Mouse (Mus musculus) kidney, adult 2 months (tissue): ENCODE results near the gene C1s1. TPM values are rescaled to one million over a fixed set of nuclear protein-coding genes. Genes with fewer than 3 reads are reported as not detected.
"Not testable (repeated sequence)": the region's sequence is repeated elsewhere in the genome, so short reads cannot be mapped to it uniquely, and the experiment has no call there.

Source experiments
- DNase-seq: peaks from one replicate; pipeline ENCODE4 v3.0.0; 2021
- H3K27ac ChIP-seq: fragments of 200-500 bp; 2 replicates; pipeline ENCODE4 v1.5.1; 2012; ENCODE audit warnings: low read depth, low read length, control low read depth, inconsistent platforms; ENCODE audit not compliant: insufficient read depth
- H3K27me3 ChIP-seq: fragments of 200-500 bp; replicated peaks from 2 replicates; pipeline ENCODE4 v1.6.1; 2012; ENCODE audit warnings: mild to moderate bottlenecking, moderate library complexity, low read length, inconsistent platforms; ENCODE audit not compliant: control insufficient read depth, insufficient read depth
- H3K36me3 ChIP-seq: fragments of 200-500 bp; 2 replicates; pipeline ENCODE4 v1.6.1; 2012; ENCODE audit warnings: mild to moderate bottlenecking, moderate library complexity, low read length, inconsistent platforms; ENCODE audit not compliant: control insufficient read depth, insufficient read depth
- H3K4me1 ChIP-seq: fragments of 200-500 bp; 2 replicates; pipeline ENCODE4 v1.6.1; 2011; ENCODE audit warnings: low read length; ENCODE audit not compliant: control insufficient read depth, insufficient read depth
- H3K4me3 ChIP-seq: fragments of 200-500 bp; 2 replicates; pipeline ENCODE4 v1.5.1; 2011; ENCODE audit warnings: mild to moderate bottlenecking, low read depth, low read length, control low read depth; ENCODE audit not compliant: insufficient read depth
- CTCF ChIP-seq: fragments of 200-500 bp; conservative IDR thresholded peaks from 2 replicates; pipeline ENCODE4 v1.5.1; 2011; ENCODE audit warnings: low read depth, mild to moderate bottlenecking, control low read depth, low read length, moderate library complexity, mixed read lengths; ENCODE audit not compliant: insufficient read depth, insufficient read length
- POLR2A ChIP-seq: fragments of 200-500 bp; IDR thresholded peaks from one replicate; pipeline ENCODE4 v1.6.1; 2011; ENCODE audit warnings: low read depth, low read length, control low read depth
- WGBS: fragments of 180-500 bp; shearing (Covaris S2); methylation state at CpG from one replicate; pipeline ENCODE4 v1.1.7; 2018; 5-methylcytosine and 5-hydroxymethylcytosine counted together
- polyA plus RNA-seq: library from polyadenylated mRNA; depleted of rRNA; stranded (reverse); fragments of >200 nt; gene quantifications from 2 replicates; pipeline ENCODE4 v1.2.3, GENCODE M21; 2012; rRNA removed

C1s1 gene
- polyA plus RNA-seq = 34.0 and 38.1 TPM in 2 replicates

DNA sequence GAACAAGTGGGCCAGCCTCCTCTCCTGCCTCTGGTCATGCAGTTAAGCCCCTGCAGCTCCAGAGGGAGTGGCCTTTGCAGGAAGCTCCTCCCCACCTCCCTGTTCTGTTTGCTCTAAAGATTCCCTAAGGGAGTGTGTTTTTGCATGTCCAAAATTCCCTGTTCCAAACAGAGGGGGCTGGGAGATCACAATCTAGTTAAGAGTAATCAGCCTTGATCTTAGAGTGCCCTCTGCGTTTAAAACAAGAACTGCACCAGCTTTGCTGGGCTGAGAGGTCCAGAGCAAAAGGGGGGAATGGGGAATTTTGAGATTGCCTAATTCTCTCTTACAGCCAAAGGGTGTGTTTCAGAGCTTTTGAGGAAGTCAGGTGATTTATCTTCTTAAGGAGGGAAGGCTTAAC lies at the start of gene C1s1:
C1s1 (minus strand) TSS at position 76 of the 400 bp plus-strand sequence.
- peak; percentile 65 for DNase-seq
- peak within 1 kb of the TSS; percentile 32 for H3K4me3 ChIP-seq
- peak; percentile 49 for TF ChIP-seq CTCF
- H3K36me3 ChIP-seq, H3K4me1 ChIP-seq, H3K27me3 ChIP-seq, H3K27ac ChIP-seq: not testable (repeated sequence)
- 0% methylated on average over 1 of the region's 1 CpGs for WGBS

DNA sequence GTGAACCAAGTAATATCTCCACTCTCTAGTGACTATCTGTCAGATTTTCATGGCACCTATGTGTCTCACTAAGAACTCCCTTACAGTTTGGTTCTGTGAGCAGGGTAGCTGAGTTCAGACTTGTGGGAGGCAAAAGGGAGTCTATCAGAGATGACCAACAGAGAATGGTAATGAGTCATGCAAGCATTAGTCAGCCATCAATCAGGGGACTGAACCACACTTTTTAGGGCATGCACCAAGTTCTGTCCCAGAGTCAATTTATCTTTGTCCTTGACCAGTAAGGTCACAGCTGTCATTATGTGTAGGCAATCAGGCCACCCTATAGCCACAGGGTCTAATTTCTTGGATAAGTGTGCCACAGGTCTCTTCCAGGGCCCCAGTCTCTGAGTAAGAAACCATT lies 46.6 kb upstream of the C1s1 start:
- TF ChIP-seq POLR2A (no peak), CTCF (no peak)
- Histone ChIP-seq H3K36me3 (no peaks in the 10 kb centered on the region), H3K27ac (no peak overlapping the region), H3K4me1 (no peaks in the 10 kb centered on the region), H3K27me3 (no peaks in the 10 kb centered on the region), H3K4me3 (no peak overlapping the region)
- no peak for DNase-seq

GRCm38 (mm10) chr6:124586266-124586665 lies 44.1 kb upstream of the C1s1 start:
- no peaks in the 10 kb centered on the region for H3K4me1 ChIP-seq
- DNase-seq = no peak
- no peak overlapping the region for H3K27ac ChIP-seq
- H3K36me3 ChIP-seq = no peaks in the 10 kb centered on the region
- H3K4me3 ChIP-seq = no peak overlapping the region
- WGBS = 74% methylated on average over 4 of the region's 4 CpGs
- TF ChIP-seq CTCF (no peak), POLR2A (no peak)
- no peaks in the 10 kb centered on the region for H3K27me3 ChIP-seq

DNA sequence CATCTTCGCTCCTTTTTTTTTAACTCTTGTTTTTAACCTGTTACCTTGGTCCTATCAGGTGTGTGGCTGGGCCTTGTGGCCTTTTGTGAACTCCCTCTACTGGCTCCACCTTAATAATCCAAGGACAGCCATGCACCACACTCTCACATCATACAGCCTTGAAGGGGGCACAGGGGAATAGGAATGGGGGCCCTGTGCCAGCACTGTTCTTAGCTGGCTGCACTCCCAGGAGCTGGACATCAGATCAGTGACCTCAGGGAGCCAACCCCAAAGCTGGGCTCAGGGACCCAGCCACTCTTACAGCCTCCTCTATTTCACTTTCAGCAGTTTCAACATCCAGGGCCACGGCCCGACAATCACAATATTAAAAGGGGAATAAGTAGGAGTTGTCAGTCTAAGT lies 43.6 kb upstream of the C1s1 start:
- Histone ChIP-seq H3K27me3 (no peaks in the 10 kb centered on the region), H3K36me3 (no peaks in the 10 kb centered on the region), H3K27ac (no peak overlapping the region), H3K4me1 (no peaks in the 10 kb centered on the region), H3K4me3 (no peak overlapping the region)
- no peak for DNase-seq
- TF ChIP-seq POLR2A (no peak), CTCF (no peak)
- WGBS = 76% methylated on average over 3 of the region's 3 CpGs

GRCm38 (mm10) chr6:124584935-124585334 lies 42.8 kb upstream of the C1s1 start:
- WGBS = 71% methylated on average over 3 of the region's 3 CpGs
- DNase-seq = no peak
- no peak for TF ChIP-seq POLR2A
- TF ChIP-seq CTCF = no peak
- H3K36me3 ChIP-seq = no peaks in the 10 kb centered on the region
- no peak overlapping the region for H3K27ac ChIP-seq
- H3K27me3 ChIP-seq = no peaks in the 10 kb centered on the region
- H3K4me3 ChIP-seq = no peak overlapping the region
- no peaks in the 10 kb centered on the region for H3K4me1 ChIP-seq

GRCm38 (mm10) chr6:124582231-124582630 lies 40.1 kb upstream of the C1s1 start:
- 79% methylated on average over 1 of the region's 1 CpGs for WGBS
- TF ChIP-seq CTCF = no peak
- no peak for TF ChIP-seq POLR2A
- no peak for DNase-seq
- H3K27ac ChIP-seq = no peak overlapping the region
- H3K27me3 ChIP-seq = no peaks in the 10 kb centered on the region
- H3K4me1 ChIP-seq = no peaks in the 10 kb centered on the region
- H3K36me3 ChIP-seq = no peaks in the 10 kb centered on the region
- H3K4me3 ChIP-seq = no peak overlapping the region

DNA sequence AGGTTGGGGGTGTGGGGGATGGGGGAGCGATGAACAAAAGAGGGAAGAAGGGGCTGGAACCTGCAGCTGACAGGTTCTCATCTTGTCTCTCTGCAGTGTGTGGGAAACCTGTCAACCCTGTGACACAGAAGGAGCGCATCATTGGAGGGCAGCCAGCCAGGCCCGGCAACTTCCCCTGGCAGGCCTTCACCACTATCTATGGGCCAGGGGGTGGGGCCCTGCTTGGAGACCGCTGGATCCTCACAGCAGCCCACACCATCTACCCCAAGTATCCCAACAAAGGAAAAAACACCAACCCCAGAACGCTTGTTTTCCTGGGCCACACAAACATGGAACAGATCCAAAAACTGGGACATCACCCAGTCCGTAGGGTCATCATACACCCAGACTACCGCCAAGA lies 38.0 kb upstream of the C1s1 start:
- not testable (repeated sequence) for DNase-seq, H3K4me1 ChIP-seq, H3K27me3 ChIP-seq, H3K27ac ChIP-seq, H3K36me3 ChIP-seq, H3K4me3 ChIP-seq
- WGBS = 79% methylated on average over 6 of the region's 7 CpGs

DNA sequence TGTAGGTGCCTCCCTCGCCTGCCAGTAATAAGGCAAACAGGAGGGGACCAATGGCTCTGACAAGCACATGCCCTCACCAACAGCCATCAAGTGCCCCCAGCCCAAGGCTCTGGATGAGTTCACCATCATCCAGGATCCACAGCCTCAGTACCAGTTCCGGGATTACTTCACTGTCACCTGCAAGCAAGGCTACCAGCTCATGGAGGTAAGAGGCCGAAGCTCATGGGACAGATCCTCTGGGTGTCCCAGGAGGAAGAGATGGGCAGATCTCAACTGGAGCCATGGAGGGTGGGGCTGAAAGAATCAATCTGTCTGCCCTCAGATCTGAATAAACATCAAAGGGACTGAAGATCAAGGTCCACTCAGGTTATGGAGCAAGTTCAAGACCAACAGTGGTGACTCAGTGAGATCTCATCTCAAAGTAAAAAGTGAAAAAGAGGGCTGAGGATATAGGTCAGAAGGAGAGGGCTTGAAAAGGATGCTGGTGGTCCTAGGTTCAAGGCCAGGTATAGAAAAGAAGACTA lies 33.1 kb upstream of the C1s1 start:
- not testable (repeated sequence) for H3K27ac ChIP-seq, DNase-seq, H3K4me1 ChIP-seq, H3K27me3 ChIP-seq, H3K4me3 ChIP-seq, H3K36me3 ChIP-seq
- 94% methylated on average over 3 of the region's 3 CpGs for WGBS
